Mouse (Mus musculus): ENCODE results near the gene Gm17581. TPM values are rescaled to one million over a fixed set of nuclear protein-coding genes. Genes with fewer than 3 reads are reported as not detected.

Gm17581 gene
- polyA plus RNA-seq, 1 experiment = not detected

GRCm38 (mm10) chr2:155735080-155735479, 586 bp downstream of the Gm17581 start:
- H3K4me1 ChIP-seq (ENCODE audit: control insufficient read depth, insufficient read depth, low read length) = no peaks in the 10 kb centered on the region
- H3K9ac ChIP-seq (ENCODE audit: low read depth, poor library complexity, severe bottlenecking) = no peak overlapping the region
- H3K36me3 ChIP-seq (ENCODE audit: control insufficient read depth, insufficient read depth, low read length, poor library complexity, severe bottlenecking) = no peaks in the 10 kb centered on the region
- H3K27me3 ChIP-seq (ENCODE audit: control insufficient read depth, insufficient read depth, low read length, poor library complexity, severe bottlenecking) = no peaks in the 10 kb centered on the region
- no peak overlapping the region for H3K4me3 ChIP-seq (ENCODE audit: low read depth, low read length)
- no peaks in the 10 kb centered on the region for H3K9me3 ChIP-seq (replicated peaks; ENCODE audit: control insufficient read depth, insufficient read depth, low read length, poor library complexity, severe bottlenecking)
- no peak overlapping the region for H3K27ac ChIP-seq (ENCODE audit: insufficient read depth, low read length)
- no peak for TF ChIP-seq CTCF (IDR thresholded peaks at IDR 0.05; ENCODE audit: low read depth, low read length)
- TF ChIP-seq POLR2A (IDR thresholded peaks at IDR 0.05; ENCODE audit: insufficient read depth, low read length) = no peak
- no peak for TF ChIP-seq EP300 (IDR thresholded peaks at IDR 0.05; ENCODE audit: insufficient read depth, low read depth, low read length)

GRCm38 (mm10) chr2:155729158-155729645, 6.5 kb downstream of the Gm17581 start, which contains the start of gene Edem2:
Gene Edem2, minus strand, starts transcription at chr2:155729475.
- TF ChIP-seq POLR2A (IDR thresholded peaks at IDR 0.05; ENCODE audit: insufficient read depth, low read length) = peak; percentile 73
- no peak for TF ChIP-seq CTCF (IDR thresholded peaks at IDR 0.05; ENCODE audit: low read depth, low read length)
- Histone ChIP-seq H3K27ac (ENCODE audit: insufficient read depth, low read length) (no peak within 1 kb of the TSS), H3K4me3 (ENCODE audit: low read depth, low read length) (peak within 1 kb of the TSS; percentile 79), H3K9ac (ENCODE audit: low read depth, poor library complexity, severe bottlenecking) (peak within 1 kb of the TSS; percentile 21), H3K36me3 (ENCODE audit: control insufficient read depth, insufficient read depth, low read length, poor library complexity, severe bottlenecking) (no peaks in the 10 kb centered on the region), H3K27me3 (ENCODE audit: control insufficient read depth, insufficient read depth, low read length, poor library complexity, severe bottlenecking) (no peaks in the 10 kb centered on the region), H3K4me1 (ENCODE audit: control insufficient read depth, insufficient read depth, low read length) (no peaks in the 10 kb centered on the region), H3K9me3 (replicated peaks; ENCODE audit: control insufficient read depth, insufficient read depth, low read length, poor library complexity, severe bottlenecking) (no peaks in the 10 kb centered on the region)

GRCm38 (mm10) chr2:155728742-155729141, 6.9 kb downstream of the Gm17581 start:
- Histone ChIP-seq H3K4me1 (ENCODE audit: control insufficient read depth, insufficient read depth, low read length) (no peaks in the 10 kb centered on the region), H3K9me3 (replicated peaks; ENCODE audit: control insufficient read depth, insufficient read depth, low read length, poor library complexity, severe bottlenecking) (no peaks in the 10 kb centered on the region), H3K9ac (ENCODE audit: low read depth, poor library complexity, severe bottlenecking) (peak overlapping the region; percentile 21), H3K36me3 (ENCODE audit: control insufficient read depth, insufficient read depth, low read length, poor library complexity, severe bottlenecking) (no peaks in the 10 kb centered on the region), H3K27me3 (ENCODE audit: control insufficient read depth, insufficient read depth, low read length, poor library complexity, severe bottlenecking) (no peaks in the 10 kb centered on the region), H3K27ac (ENCODE audit: insufficient read depth, low read length) (no peak overlapping the region), H3K4me3 (ENCODE audit: low read depth, low read length) (peak overlapping the region; percentile 79)
- no peak for TF ChIP-seq CTCF (IDR thresholded peaks at IDR 0.05; ENCODE audit: low read depth, low read length)
- no peak for TF ChIP-seq EP300 (IDR thresholded peaks at IDR 0.05; ENCODE audit: insufficient read depth, low read depth, low read length)

DNA sequence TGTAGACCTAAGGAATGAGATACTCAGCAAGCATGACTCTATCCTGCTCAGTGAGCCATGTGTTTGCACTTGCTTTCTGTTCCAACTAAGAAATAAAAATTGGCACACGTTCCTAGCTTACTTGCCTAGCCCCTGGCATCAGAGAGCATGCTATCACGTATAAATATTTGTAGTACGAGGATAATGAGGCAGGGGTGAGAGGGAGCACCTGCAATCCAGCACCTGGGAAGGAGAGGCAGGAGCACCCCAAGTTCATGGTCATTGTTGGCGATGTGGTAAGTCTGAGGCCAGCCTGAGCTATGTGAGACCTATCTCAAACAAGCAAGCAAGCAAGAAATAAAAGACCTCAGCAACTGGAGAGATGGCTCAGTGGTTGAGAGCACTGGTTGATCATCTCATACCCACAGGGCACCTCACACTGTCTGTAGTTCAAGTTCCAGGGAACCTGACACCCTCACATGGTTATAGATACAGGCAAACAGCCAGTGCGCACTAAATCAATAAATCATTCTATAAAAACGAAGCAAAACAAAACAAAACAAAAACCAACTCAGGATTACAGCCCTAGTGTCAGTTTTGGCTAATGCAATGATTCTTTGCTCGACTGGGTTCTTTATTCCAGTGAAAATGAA, 7.8 kb downstream of the Gm17581 start:
- no peak overlapping the region for H3K9ac ChIP-seq (ENCODE audit: low read depth, poor library complexity, severe bottlenecking)
- no peaks in the 10 kb centered on the region for H3K36me3 ChIP-seq (ENCODE audit: control insufficient read depth, insufficient read depth, low read length, poor library complexity, severe bottlenecking)
- no peak overlapping the region for H3K4me3 ChIP-seq (ENCODE audit: low read depth, low read length)
- no peaks in the 10 kb centered on the region for H3K4me1 ChIP-seq (ENCODE audit: control insufficient read depth, insufficient read depth, low read length)
- H3K27ac ChIP-seq (ENCODE audit: insufficient read depth, low read length) = no peak overlapping the region
- TF ChIP-seq POLR2A (IDR thresholded peaks at IDR 0.05; ENCODE audit: insufficient read depth, low read length) = no peak
- TF ChIP-seq CTCF (IDR thresholded peaks at IDR 0.05; ENCODE audit: low read depth, low read length) = no peak
- H3K27me3 ChIP-seq (ENCODE audit: control insufficient read depth, insufficient read depth, low read length, poor library complexity, severe bottlenecking) = no peaks in the 10 kb centered on the region
- H3K9me3 ChIP-seq (replicated peaks; ENCODE audit: control insufficient read depth, insufficient read depth, low read length, poor library complexity, severe bottlenecking) = no peaks in the 10 kb centered on the region

DNA sequence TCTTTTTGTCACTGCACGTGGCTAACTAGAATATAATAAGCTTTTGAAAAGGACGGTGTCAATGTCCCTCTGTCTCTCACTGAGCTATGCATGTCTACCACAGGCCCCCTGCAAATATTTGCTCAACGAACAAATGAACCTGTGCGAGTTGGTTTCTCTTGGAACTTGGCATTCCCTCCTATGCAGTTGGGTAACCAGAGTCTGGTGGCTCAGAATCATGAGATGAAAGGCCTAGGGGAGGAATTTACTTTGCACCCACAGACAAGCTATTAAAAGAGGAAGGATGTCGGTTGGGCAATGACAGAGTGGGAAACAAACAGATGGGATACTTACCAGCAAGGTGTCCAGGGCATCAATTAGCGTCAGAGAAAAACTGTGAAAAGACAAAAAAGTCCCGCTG, 9.4 kb downstream of the Gm17581 start:
- Histone ChIP-seq H3K9me3 (replicated peaks; ENCODE audit: control insufficient read depth, insufficient read depth, low read length, poor library complexity, severe bottlenecking) (no peaks in the 10 kb centered on the region), H3K9ac (ENCODE audit: low read depth, poor library complexity, severe bottlenecking) (no peak overlapping the region), H3K27ac (ENCODE audit: insufficient read depth, low read length) (no peak overlapping the region), H3K27me3 (ENCODE audit: control insufficient read depth, insufficient read depth, low read length, poor library complexity, severe bottlenecking) (no peaks in the 10 kb centered on the region), H3K4me3 (ENCODE audit: low read depth, low read length) (no peak overlapping the region), H3K4me1 (ENCODE audit: control insufficient read depth, insufficient read depth, low read length) (no peaks in the 10 kb centered on the region), H3K36me3 (ENCODE audit: control insufficient read depth, insufficient read depth, low read length, poor library complexity, severe bottlenecking) (no peaks in the 10 kb centered on the region; the same call in 1 of the 2 replicates)
- no peak for TF ChIP-seq EP300 (IDR thresholded peaks at IDR 0.05; ENCODE audit: insufficient read depth, low read depth, low read length)
- no peak for TF ChIP-seq POLR2A (IDR thresholded peaks at IDR 0.05; ENCODE audit: insufficient read depth, low read length)
- TF ChIP-seq CTCF (IDR thresholded peaks at IDR 0.05; ENCODE audit: low read depth, low read length) = no peak

- H3K36me3 ChIP-seq (ENCODE audit: control insufficient read depth, insufficient read depth, low read length, poor library complexity, severe bottlenecking) = no peaks in the 10 kb centered on the region; the same call in 1 of the 2 replicates
- H3K4me3 ChIP-seq (ENCODE audit: low read depth, low read length) = no peak overlapping the region
- no peaks in the 10 kb centered on the region for H3K4me1 ChIP-seq (ENCODE audit: control insufficient read depth, insufficient read depth, low read length)
- no peaks in the 10 kb centered on the region for H3K27me3 ChIP-seq (ENCODE audit: control insufficient read depth, insufficient read depth, low read length, poor library complexity, severe bottlenecking)
- TF ChIP-seq EP300 (IDR thresholded peaks at IDR 0.05; ENCODE audit: insufficient read depth, low read depth, low read length) (no peak), CTCF (IDR thresholded peaks at IDR 0.05; ENCODE audit: low read depth, low read length) (no peak), POLR2A (IDR thresholded peaks at IDR 0.05; ENCODE audit: insufficient read depth, low read length) (no peak)
- no peak overlapping the region for H3K27ac ChIP-seq (ENCODE audit: insufficient read depth, low read length)
- no peak overlapping the region for H3K9ac ChIP-seq (ENCODE audit: low read depth, poor library complexity, severe bottlenecking)
- H3K9me3 ChIP-seq (replicated peaks; ENCODE audit: control insufficient read depth, insufficient read depth, low read length, poor library complexity, severe bottlenecking) = no peaks in the 10 kb centered on the region
Observed at GRCm38 (mm10) chr2:155724526-155724925, 11.1 kb downstream of the Gm17581 start.

All from ES-Bruce4 (cell line).